Mouse (Mus musculus) urinary bladder, adult 2 months (tissue): ENCODE data around the gene Dmkn. TPM values are rescaled to one million over a fixed set of nuclear protein-coding genes. Genes with fewer than 3 reads are reported as not detected.

Experiments
- DNase-seq: peaks from one replicate; pipeline ENCODE4 v3.0.0; 2022; ENCODE audit warnings: low spot score
- polyA plus RNA-seq: library from polyadenylated mRNA; depleted of rRNA; stranded (reverse); fragments of >200 nt; gene quantifications from 2 replicates; pipeline ENCODE4 v1.2.3, GENCODE M21; 2012

Gene Dmkn
- polyA plus RNA-seq, 1 experiment: 16.2 TPM

DNA sequence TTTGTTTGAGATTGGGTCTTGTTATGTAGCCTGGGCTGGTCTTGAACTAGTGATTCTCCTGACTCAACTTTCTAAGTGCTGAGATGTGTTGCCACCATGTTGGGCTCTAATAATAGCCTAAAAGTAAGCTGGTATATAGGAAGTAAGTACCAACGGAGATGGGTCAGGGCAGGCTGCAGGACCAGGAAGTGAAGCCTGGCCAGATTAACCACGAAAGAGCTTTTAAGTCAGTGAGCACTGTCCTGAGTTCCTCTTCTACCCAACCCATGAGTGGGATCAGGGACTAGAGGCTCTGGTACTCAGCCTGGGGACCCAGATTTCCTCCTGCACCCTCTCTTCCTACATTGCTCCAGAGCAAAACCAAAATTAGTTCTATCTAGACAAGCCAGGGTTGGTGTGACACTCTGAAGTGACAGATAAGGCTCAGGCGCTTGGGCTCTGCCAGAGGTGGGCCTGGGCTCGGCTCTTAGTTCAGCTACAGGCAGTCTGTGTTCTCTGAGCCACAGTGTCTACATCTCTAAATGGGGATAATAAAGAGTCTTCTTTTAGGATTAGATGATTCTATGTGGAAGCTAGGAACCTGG lies 1.7 kb upstream of the Dmkn start:
- no peak for DNase-seq

DNA sequence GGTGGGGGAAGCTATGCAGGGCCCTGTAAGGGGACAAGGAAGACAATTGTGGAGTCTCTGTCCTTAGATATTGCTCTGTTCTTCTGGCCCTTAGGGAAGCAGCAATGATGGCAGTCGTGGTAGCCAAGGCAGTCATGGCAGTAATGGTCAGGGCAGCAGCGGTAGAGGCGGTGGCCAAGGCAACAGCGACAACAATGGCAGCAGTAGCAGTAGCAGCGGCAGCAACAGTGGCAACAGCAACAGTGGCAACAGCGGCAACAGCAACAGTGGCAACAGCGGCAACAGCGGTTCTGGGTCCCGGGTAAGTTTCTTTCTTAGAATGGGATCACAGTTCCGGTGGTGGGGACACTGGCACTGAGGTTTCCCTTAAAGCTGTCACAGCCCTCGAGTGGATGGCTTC lies 1.6 kb downstream of the Dmkn start:
- DNase-seq: no peak

DNA sequence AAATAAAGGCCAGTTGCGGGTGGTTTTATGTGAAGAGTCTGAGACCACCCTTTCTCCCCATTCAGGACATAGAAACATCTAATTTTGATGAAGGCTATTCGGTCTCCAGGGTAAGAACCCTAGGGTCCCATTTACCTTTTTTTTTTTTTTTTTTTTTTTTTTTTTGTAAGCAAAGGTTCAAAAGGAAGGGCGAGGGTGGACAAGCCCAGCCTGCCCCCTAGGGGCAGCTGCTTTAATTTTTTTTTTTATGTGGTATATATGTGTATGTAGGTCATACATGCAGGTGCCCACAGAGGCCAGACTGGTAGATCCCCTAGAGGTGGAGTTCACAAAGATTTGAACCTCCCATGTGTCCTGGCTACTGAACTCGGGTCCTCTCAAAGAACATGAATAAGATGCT lies 2.9 kb downstream of the Dmkn start:
- no peak for DNase-seq

DNA sequence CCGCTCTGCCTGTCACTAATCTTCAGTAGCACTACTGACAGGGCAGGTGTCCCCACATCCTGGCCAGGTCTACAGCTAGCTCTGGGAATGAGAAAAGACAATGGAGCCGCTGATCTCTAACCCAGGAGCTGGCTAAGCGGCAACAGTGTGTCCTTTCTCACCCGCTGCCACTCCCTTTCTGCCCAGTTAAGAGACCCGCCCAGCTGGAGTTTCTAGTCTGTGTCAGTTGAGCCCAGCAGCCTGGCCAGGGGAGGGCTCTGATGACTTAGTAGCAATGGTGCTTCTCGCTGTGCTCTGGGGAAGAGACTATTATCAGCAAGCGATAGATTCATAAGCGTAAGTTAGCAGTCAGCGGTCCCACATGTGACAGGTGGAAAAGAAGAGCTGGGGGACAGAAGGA lies 5.7 kb downstream of the Dmkn start:
- no peak for DNase-seq

DNA sequence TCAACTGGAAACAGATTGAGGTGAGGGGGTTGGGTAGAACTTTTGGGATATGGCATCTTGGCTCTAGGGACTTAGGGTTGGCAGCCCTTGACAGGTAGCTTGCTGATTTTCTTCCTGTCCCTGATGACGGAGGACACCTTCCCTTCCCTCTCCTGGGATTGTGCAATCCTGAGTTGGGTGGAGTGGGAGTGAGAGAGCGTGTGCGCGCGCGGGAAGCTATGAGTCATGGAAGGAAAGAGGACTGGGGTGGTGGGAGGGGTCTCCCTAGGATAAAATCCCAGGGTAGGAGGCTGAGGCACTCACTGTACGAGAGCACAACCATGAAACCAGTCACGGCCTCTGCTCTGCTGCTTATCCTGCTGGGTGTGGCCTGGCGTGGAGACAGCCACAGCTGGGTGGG lies 12.5 kb downstream of the Dmkn start:
- no peak for DNase-seq

DNA sequence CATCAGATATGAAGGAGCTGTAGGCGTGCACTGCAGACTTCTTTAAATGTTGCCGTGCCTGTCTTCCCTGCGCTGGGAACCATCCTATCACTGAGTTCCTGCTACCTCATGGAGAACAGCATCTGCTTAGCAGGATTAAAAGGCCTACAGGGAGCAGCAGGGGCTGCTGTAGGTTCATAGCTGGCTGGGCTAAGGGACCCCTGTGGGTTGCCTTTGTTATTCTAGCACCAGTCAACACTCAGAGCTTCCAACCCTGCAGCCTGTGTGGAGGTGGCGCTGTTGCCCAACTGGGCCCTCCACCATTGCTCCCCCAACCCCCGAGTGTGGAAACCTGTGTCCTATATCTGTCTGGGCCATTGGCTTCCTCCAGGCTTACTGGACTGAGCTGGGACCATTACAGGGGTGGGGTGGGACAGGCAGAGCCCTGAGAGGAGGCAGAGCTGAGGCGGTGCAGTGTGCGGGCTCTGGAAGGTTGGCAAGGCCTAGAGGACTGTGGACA lies 13.6 kb downstream of the Dmkn start:
- no peak for DNase-seq

DNA sequence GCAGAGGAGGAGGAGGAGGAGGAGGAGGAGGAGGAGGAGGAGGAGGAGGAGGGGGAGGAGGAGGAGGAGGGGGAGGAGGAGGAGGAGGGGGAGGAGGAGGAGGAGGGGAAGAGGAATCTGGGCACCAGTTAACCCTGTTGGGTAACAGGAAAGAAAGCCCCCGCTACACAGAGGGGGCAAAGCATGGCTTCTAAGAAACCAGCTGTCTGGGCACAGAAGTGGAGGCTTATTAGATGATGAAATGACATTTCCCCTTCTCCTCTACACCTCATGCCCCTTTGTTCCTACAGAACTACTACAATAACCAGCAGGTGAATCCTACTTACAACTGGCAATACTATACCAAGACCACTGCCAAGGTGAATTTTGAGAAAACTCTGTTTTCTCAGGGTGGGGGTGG lies 14.4 kb downstream of the Dmkn start:
- DNase-seq: no peak

DNA sequence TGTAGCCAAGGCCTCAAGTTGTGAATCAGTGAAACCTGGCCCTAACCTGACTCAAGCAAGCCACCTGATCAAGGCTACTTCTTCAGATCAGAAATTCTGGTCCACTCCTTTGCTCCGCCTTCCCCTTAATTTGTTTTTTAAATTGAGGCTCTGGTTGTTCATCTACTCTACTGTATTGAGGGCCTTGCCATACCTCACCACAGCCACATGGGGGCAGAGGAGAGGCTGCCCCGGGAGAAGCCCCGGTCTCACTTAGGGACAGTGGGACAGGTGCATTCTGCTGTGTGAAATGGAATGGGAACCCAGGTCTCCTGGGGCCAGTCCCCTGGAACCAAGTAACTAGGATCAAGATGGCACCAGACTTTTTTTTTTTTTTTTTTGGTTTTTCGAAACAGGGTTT lies 18.2 kb downstream of the Dmkn start:
- DNase-seq: no peak

DNA sequence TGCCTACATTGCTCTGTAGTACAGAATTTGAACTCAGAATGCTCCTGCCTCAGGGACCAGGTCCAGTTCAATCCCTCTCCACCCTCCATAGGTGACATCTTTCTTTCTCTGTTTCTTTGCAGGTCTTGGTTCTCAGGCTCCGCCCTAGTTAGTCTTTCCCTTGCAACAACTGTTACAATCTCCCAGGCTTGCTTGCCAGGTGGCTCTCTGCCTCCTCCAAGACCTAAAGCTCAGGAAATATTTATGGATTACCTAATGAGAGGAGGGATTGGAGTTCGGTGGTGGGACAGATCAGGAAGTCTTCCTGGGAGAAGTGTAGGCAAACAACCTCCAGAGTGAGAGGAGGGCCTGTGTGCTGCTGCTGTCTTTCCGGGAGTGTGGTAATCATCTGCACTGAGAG lies 19.1 kb downstream of the Dmkn start:
- DNase-seq: no peak

DNA sequence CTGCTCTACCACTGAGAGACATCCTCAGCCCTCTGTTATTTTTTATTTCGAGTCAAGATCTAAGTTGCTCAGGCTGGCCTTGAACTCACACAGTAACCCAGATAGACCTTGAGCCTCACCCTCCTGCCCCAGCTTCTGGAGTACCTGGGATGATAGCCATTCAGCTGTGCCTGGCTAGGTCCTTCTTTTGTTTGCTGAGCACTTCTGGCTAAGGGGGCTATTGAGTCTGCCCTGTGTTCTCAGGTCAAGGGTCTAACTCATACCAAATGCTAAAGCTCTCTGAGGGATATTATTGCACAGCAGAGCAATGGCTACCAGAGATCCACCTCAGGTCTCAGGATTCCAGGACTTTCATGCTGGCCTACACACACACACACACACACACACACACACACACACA lies 21.6 kb downstream of the Dmkn start:
- DNase-seq: no peak

DNA sequence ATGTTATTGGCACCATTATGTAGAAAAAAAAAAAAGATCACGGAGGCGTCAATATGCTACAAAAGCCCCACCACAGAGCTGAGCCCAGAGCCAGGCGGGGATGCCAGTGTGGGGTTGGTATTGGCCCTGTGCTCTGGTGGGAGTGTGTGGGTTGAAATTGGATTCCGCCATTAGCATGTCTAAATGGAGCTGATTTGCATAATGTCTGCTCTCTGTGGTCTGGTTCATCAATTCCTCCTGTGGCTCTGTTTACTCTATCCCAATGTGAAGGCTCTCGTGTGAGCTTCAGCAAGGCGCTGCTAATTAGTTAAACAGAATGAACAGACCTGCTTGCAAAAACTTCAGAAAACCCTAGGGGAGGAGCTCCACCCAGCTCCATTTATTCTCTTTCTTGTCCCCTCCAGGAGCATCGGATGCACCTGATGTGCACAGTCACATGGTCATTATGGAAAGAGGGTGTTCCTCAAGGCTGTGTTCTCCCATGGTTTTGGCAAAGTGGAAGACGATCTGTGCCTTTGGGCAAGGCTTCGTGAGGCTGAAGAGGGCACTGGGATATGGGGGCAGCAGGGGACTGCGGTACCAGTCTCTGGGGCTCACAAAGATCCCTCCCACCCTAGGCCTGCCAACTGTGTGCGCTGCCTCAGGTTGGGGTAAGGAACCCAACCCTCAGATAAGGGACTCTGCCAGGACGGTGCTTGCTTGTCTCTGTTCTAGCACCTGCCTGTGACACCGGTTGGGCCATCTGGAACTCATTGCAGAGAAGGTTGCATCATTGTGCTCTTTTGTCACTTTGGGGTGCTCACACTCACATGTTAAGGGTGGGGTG lies 22.4 kb downstream of the Dmkn start:
- DNase-seq: no peak

DNA sequence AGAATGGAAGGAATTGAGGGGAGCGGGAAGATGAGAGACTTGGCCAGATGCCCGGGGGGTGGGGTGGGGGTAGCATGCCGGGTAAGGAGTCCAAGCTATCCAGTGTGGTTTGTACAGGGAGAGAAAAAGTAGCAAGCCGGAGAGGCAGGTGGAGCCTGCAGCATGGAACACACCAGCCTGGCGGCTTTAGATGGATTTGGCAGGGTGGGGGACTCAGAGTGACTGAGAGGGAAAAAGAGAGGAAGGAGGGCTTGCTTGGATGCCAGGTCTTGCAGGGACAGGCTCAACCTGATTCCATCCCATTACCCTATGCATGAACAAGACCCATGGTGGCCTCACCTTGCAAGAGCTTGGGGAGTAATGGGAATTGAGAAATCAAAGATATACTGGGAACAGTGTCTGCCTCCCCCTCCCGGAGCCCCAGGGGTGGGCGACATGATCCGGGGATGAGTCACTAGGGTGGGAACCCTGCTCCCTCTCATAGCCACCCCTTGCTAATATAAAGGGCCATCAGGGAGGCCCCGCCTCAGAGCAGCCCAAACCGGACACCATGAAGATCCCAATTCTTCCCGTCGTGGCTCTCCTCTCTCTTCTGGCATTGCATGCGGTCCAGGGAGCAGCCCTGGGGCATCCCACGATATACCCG lies 23.9 kb downstream of the Dmkn start, which contains the start of gene Krtdap:
Gene Krtdap, plus strand, starts transcription at position 520 of the 646 bp plus-strand sequence.
- no peak for DNase-seq

DNA sequence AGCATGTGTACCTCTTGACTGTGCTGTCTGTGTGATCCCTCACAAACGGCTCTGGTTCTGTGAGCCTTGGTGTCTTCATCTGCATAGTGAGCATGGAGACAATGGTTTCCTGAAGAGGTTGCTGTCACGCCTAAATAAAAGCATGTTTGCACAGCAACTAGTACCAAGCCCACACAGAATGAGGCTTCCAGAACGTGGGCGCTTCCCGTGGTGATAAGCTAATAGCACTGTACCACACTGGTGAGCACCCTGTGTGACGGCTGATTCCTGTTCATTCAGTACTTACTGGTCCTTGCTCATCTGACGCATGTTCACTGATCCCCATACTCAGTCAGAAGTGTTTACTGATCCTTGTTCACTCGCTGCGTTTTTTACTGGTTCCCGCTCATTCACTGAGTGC lies 26.6 kb downstream of the Dmkn start:
- DNase-seq: no peak

DNA sequence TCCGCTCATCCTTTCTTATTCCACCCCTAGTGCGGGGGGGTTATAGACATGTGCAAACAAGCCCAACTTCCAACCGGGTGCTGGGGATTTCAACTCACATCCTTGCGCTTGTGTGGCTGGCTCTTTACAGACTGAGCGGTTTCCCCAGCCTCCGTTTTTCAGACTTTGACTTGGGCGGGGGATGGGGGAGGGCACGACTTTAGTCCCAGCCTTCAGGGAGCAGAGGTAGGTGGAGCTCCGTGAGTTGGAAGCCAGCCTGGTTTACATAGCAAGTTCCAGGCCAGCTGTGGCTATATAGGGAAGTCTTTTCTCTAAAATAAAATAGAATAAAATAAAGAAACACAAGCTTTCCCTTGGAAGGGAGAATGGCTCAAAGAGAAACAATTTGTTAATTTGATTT lies 28.4 kb downstream of the Dmkn start:
- DNase-seq: no peak

DNA sequence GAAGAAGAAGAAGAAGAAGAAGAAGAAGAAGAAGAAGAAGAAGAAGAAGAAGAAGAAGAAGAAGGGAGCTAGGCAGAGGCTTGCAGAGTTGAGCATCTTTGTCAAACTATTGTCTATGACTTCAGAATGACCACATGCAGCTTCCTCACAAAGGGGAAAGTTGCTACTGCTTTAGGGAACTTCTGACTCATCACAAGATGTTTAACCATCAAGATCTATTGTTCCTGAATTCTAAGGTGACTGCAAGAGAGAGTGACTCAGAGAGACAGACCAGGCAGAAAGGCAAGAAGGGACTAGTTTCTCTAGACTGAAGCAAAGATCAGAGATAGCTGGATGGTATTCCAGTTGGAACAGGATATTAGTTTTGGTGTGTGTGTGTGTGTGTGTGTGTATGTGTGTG lies 31.4 kb downstream of the Dmkn start:
- DNase-seq: no peak

DNA sequence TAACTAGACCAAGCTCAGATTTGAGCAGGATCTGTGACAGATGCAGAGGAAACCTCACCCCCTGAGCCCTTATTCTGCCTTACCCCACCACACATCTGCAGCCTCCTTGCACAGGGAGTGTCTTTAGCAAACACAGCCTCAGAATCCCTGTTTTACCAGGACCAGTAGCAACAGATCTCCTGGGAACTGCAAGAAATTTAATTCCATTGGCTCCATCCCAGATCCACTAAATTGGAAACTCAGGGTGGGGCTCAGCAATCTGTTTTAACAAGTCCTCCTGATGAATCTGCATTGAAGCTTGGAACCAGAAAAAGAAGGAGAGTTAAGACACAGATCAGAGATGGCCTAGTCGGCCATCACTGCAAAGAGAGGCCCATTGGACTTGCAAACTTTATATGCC lies 33.2 kb downstream of the Dmkn start:
- DNase-seq: no peak

DNA sequence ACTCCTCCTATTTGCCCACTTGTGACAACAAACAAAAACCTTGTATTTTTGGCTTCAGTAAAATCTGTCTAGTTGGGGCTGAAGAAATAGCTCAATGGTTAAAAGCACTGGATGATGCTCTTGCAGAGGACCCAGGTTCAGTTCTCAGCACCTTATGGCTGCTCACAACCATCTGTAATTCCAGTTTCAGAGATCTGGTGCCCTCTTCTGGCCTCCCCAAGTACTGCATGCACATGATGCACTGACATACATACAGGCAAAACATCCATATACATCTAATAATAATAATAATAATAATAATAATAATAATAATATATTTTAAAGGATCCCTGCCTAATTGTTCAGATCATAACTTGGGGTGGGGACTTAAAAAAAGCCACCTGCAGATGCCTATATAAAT lies 37.1 kb downstream of the Dmkn start:
- no peak for DNase-seq

DNA sequence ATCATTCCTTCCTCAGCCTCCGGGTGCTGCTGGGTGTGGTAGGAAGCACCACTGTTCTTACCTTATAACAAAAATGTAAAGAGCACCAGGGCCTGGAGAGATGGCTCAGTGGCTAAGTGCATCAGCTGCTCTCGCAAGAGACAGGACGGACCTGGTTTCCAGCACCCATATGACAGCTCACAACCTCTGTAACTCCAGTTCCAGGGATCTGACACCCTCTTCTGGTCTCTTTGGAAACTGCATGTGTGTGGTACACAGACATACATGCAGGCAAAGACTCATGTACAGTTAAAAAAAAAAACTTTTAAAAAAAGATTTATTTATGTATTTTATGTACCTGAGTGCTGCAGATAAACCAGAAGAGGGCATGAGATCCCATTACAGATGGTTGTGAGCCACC lies 39.7 kb downstream of the Dmkn start:
- DNase-seq: no peak

DNA sequence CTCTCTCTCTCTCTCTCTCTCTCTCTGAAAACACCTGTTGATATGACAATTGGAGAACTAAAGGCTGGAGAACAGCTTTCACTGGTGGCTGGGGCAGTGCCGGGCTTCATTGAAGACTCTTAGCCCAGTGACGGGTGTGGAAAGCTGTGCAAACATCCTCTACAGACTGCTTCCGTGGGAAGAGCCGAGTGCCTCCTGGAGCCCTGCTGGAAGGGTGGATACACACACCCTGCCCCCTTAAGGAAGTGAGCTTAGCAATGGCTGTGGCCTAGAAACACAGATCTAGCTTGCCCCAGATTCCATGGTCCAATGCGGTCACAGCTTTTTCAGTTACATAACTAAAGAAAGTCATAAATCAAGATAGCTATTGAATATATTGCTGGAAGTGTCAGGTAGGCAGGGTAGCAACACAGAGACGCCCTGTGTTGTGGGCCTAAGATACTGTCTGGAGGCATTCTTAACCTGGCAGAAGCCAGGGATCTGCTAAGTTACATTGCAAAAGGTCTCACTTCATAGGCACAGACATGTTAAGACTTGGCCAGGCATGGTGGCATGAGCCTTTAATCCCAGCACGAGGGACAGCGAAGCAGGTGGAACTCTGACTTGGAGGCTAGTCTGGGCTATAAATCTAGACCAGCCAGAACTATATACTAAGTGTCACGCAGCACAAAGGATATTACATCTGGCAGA lies 40.6 kb downstream of the Dmkn start:
- no peak for DNase-seq

DNA sequence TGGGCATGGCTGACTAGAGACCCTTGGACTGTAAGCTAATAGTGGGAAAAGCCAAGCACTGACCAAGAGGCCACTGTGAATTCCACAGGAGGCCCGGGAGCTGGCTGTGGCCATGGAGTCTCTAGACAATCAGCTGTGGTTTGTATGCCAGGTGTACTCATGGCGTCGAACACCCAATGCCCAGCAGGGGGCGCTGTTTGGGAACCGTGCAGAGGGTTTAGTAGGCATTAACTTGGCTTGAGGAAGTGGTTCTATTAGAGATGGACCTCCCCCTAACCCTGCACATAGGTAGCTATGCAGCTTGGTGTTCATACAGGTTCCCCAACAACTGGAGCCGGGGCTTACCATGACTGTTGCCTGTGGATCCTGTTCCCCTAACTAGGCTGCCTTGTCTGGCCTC lies 42.4 kb downstream of the Dmkn start:
- no peak for DNase-seq

DNA sequence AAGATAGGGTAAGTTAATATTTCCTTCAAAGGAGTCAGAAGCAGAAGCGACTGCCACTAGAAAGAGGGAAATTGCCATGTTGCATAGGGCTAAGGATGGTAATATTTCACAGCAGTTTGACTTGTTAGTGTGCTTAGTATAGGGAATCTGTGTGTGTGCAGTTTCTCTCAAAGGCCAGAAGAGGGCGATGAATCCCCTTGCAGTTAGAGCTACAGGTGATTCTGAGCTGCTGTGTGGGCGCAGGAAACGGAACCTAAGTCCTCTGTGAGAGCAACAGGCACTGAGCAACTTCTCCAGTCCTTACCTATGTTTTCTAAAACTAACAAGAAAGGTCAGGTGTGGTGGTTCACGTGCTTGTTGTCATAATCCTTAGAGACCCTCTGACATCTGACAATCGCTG lies 46.8 kb downstream of the Dmkn start:
- no peak for DNase-seq

DNA sequence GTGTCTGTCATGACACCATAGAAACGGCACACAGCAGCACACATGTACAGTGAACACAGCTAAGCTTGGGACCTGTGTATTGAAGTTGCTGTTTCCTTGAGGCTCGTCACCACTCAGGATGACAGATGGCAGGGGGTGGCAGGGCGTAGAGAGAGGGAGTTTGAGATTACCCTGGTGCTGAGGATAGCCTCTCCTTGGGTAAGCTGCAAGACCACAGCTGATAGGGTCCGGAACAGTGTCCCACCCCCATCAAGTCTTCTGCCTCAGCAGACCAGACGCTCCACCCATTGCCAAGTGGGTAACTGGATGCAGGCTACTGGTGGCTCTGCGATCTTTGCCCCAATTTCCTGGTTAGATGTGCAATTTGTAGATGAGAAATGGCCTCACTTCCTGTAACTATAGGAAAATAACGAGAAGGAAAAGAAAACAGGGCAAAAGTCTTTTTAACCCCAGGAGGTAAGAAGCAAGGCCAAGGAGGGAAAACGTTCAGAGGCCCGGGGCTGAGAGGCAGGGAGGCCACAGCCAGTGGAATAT lies 48.3 kb downstream of the Dmkn start:
- DNase-seq: no peak
